Mouse (Mus musculus) midbrain, embryonic 15.5 days (tissue): ENCODE results near the gene 3110009E18Rik. TPM values are rescaled to one million over a fixed set of nuclear protein-coding genes. Genes with fewer than 3 reads are reported as not detected.

Experiments
- ATAC-seq: fragments of 200-750 bp; cut with Nextera tagmentation; replicated peaks from 2 replicates; pipeline ENCODE4 v1.8.0; 2017; ENCODE audit warnings: moderate TSS enrichment
- H3K27ac ChIP-seq: fragments of 300-500 bp; sonication (generic); 2 replicates; pipeline ENCODE4 v1.5.1; 2015; ENCODE audit warnings: mild to moderate bottlenecking, inconsistent platforms
- H3K27me3 ChIP-seq: fragments of 300-500 bp; sonication (generic); replicated peaks from 2 replicates; pipeline ENCODE4 v1.6.1; 2015; ENCODE audit warnings: inconsistent platforms
- H3K36me3 ChIP-seq: fragments of 300-500 bp; sonication (generic); replicated peaks from 2 replicates; pipeline ENCODE4 v1.6.1; 2015; ENCODE audit warnings: inconsistent platforms
- H3K4me1 ChIP-seq: fragments of 300-500 bp; sonication (generic); 2 replicates; pipeline ENCODE4 v1.6.1; 2015; ENCODE audit warnings: inconsistent platforms
- H3K4me2 ChIP-seq: fragments of 300-500 bp; sonication (generic); 2 replicates; pipeline ENCODE4 v1.6.1; 2015; ENCODE audit warnings: inconsistent platforms, mild to moderate bottlenecking, moderate library complexity
- H3K4me3 ChIP-seq: fragments of 300-500 bp; sonication (generic); 2 replicates; pipeline ENCODE4 v1.5.1; 2015; ENCODE audit warnings: mild to moderate bottlenecking, inconsistent platforms
- H3K9ac ChIP-seq: fragments of 300-500 bp; sonication (generic); 2 replicates; pipeline ENCODE4 v1.6.1; 2015; ENCODE audit warnings: mild to moderate bottlenecking, inconsistent platforms
- H3K9me3 ChIP-seq: fragments of 300-500 bp; sonication (generic); 2 replicates; pipeline ENCODE4 v1.6.1; 2016; ENCODE audit warnings: inconsistent platforms
- WGBS: fragments of 180-500 bp; shearing (Covaris S2); methylation state at CpG from one replicate; pipeline ENCODE4 v1.1.7; 2015; ENCODE audit warnings: mixed read lengths; 5-methylcytosine and 5-hydroxymethylcytosine counted together
- polyA plus RNA-seq: library from polyadenylated mRNA; unstranded; fragments of >200 nt; fragmentation: Nextera tagmentation; extraction: Ambion mirVana; gene quantifications from 2 replicates; pipeline ENCODE4 v1.2.1, GENCODE M21; 2015

3110009E18Rik gene
- polyA plus RNA-seq, 1 experiment from 2014 or later = 16.0 TPM

GRCm38 (mm10) chr1:120168016-120168415, 47.0 kb downstream of the 3110009E18Rik start:
- Histone ChIP-seq H3K9me3 (no peaks in the 10 kb centered on the region), H3K9ac (no peak overlapping the region), H3K27ac (no peak overlapping the region), H3K4me3 (no peak overlapping the region), H3K27me3 (no peaks in the 10 kb centered on the region), H3K36me3 (no peaks in the 10 kb centered on the region), H3K4me2 (no peak overlapping the region), H3K4me1 (no peaks in the 10 kb centered on the region)
- ATAC-seq = no peak
- WGBS = 63% methylated on average over 4 of the region's 4 CpGs

GRCm38 (mm10) chr1:120168674-120169073, 47.7 kb downstream of the 3110009E18Rik start:
- no peak overlapping the region for H3K4me3 ChIP-seq
- H3K4me2 ChIP-seq = no peak overlapping the region
- H3K4me1 ChIP-seq = no peaks in the 10 kb centered on the region
- H3K36me3 ChIP-seq = no peaks in the 10 kb centered on the region
- 87% methylated on average over 7 of the region's 7 CpGs for WGBS
- H3K9ac ChIP-seq = no peak overlapping the region
- no peaks in the 10 kb centered on the region for H3K9me3 ChIP-seq
- no peaks in the 10 kb centered on the region for H3K27me3 ChIP-seq
- ATAC-seq = no peak
- H3K27ac ChIP-seq = no peak overlapping the region

GRCm38 (mm10) chr1:120170307-120170706, 49.3 kb downstream of the 3110009E18Rik start:
- H3K9ac ChIP-seq = no peak overlapping the region
- no peak overlapping the region for H3K4me2 ChIP-seq
- no peak for ATAC-seq
- no peaks in the 10 kb centered on the region for H3K9me3 ChIP-seq
- H3K27ac ChIP-seq = no peak overlapping the region
- 87% methylated on average over 7 of the region's 7 CpGs for WGBS
- no peaks in the 10 kb centered on the region for H3K36me3 ChIP-seq
- H3K27me3 ChIP-seq = no peaks in the 10 kb centered on the region
- H3K4me1 ChIP-seq = no peaks in the 10 kb centered on the region
- H3K4me3 ChIP-seq = no peak overlapping the region

GRCm38 (mm10) chr1:120171819-120172521, 51.0 kb downstream of the 3110009E18Rik start:
- 57% methylated on average over 5 of the region's 5 CpGs for WGBS
- Histone ChIP-seq H3K4me2 (no peak overlapping the region), H3K27ac (no peak overlapping the region), H3K4me3 (no peak overlapping the region), H3K27me3 (no peaks in the 10 kb centered on the region), H3K9me3 (no peaks in the 10 kb centered on the region), H3K36me3 (no peaks in the 10 kb centered on the region), H3K9ac (no peak overlapping the region), H3K4me1 (peaks cover 11% of the 10 kb centered on the region)
- ATAC-seq = peak; percentile 79

- Histone ChIP-seq H3K4me2 (no peak overlapping the region), H3K27ac (no peak overlapping the region), H3K36me3 (no peaks in the 10 kb centered on the region), H3K4me3 (no peak overlapping the region), H3K27me3 (no peaks in the 10 kb centered on the region), H3K9me3 (no peaks in the 10 kb centered on the region), H3K9ac (no peak overlapping the region), H3K4me1 (peaks cover 14% of the 10 kb centered on the region)
- WGBS = 81% methylated on average over 4 of the region's 4 CpGs
- no peak for ATAC-seq
These were observed 54.0 kb downstream of the 3110009E18Rik start for GRCm38 (mm10) chr1:120174991-120175390.

- peak; percentile 53 for ATAC-seq
- no peaks in the 10 kb centered on the region for H3K36me3 ChIP-seq
- H3K27ac ChIP-seq = no peak overlapping the region
- H3K4me1 ChIP-seq = peaks cover 14% of the 10 kb centered on the region
- H3K9me3 ChIP-seq = no peaks in the 10 kb centered on the region
- WGBS = 26% methylated on average over 14 of the region's 14 CpGs
- H3K9ac ChIP-seq = no peak overlapping the region
- H3K4me2 ChIP-seq = no peak overlapping the region
- H3K4me3 ChIP-seq = no peak overlapping the region
- no peaks in the 10 kb centered on the region for H3K27me3 ChIP-seq
These were observed 55.3 kb downstream of the 3110009E18Rik start for GRCm38 (mm10) chr1:120176313-120176712.

GRCm38 (mm10) chr1:120177141-120177540, 56.2 kb downstream of the 3110009E18Rik start:
- Histone ChIP-seq H3K9me3 (no peaks in the 10 kb centered on the region), H3K27ac (no peak overlapping the region), H3K27me3 (no peaks in the 10 kb centered on the region), H3K4me2 (no peak overlapping the region), H3K9ac (no peak overlapping the region), H3K4me3 (no peak overlapping the region), H3K36me3 (no peaks in the 10 kb centered on the region), H3K4me1 (peaks cover 14% of the 10 kb centered on the region)
- 86% methylated on average over 8 of the region's 8 CpGs for WGBS
- ATAC-seq = no peak

GRCm38 (mm10) chr1:120186204-120186603, 65.2 kb downstream of the 3110009E18Rik start:
- 29% methylated on average over 6 of the region's 6 CpGs for whole genome bisulfite sequencing
- H3K36me3 ChIP-seq = no peaks in the 10 kb centered on the region
- no peak overlapping the region for H3K4me2 ChIP-seq
- H3K4me3 ChIP-seq = no peak overlapping the region
- ATAC-seq = peak; percentile 49; the same call in 1 of the 2 replicates
- no peaks in the 10 kb centered on the region for H3K27me3 ChIP-seq
- peak overlapping the region; percentile 34 for H3K27ac ChIP-seq
- H3K9ac ChIP-seq = no peak overlapping the region
- peaks cover 12% of the 10 kb centered on the region for H3K4me1 ChIP-seq
- H3K9me3 ChIP-seq = 0 out of 2 replicates have a peak, but pooled peaks cover 2% of the 10 kb centered on the region

- Histone ChIP-seq H3K4me3 (no peak overlapping the region), H3K9me3 (0 out of 2 replicates have a peak, but pooled peaks cover 2% of the 10 kb centered on the region), H3K9ac (no peak overlapping the region), H3K4me1 (peaks cover 12% of the 10 kb centered on the region), H3K27me3 (no peaks in the 10 kb centered on the region), H3K4me2 (no peak overlapping the region), H3K36me3 (no peaks in the 10 kb centered on the region), H3K27ac (peak overlapping the region; percentile 34; the same call in 1 of the 2 replicates)
- WGBS = 13% methylated on average over 9 of the region's 9 CpGs
- ATAC-seq = peak; percentile 68; the same call in 1 of the 2 replicates
These were observed 65.7 kb downstream of the 3110009E18Rik start for GRCm38 (mm10) chr1:120186655-120187054.

- peak; percentile 88 for ATAC-seq
- no peaks in the 10 kb centered on the region for H3K36me3 ChIP-seq
- WGBS = 20% methylated on average over 7 of the region's 7 CpGs
- 0 out of 2 replicates have a peak, but pooled peaks cover 2% of the 10 kb centered on the region for H3K9me3 ChIP-seq
- H3K27me3 ChIP-seq = no peaks in the 10 kb centered on the region
- no peak overlapping the region for H3K4me3 ChIP-seq
- H3K4me1 ChIP-seq = peaks cover 12% of the 10 kb centered on the region
- no peak overlapping the region for H3K4me2 ChIP-seq
- no peak overlapping the region for H3K27ac ChIP-seq
- no peak overlapping the region for H3K9ac ChIP-seq
These were observed 66.1 kb downstream of the 3110009E18Rik start for GRCm38 (mm10) chr1:120187059-120187458.

- Histone ChIP-seq H3K4me2 (no peak overlapping the region), H3K4me1 (peaks cover 12% of the 10 kb centered on the region), H3K27me3 (no peaks in the 10 kb centered on the region; the same call in 1 of the 2 replicates), H3K9me3 (0 out of 2 replicates have a peak, but pooled peaks cover 2% of the 10 kb centered on the region), H3K36me3 (no peaks in the 10 kb centered on the region), H3K4me3 (no peak overlapping the region), H3K27ac (no peak overlapping the region), H3K9ac (no peak overlapping the region)
- ATAC-seq = no peak
- WGBS = 77% methylated on average over 6 of the region's 6 CpGs
These were observed 68.2 kb downstream of the 3110009E18Rik start for GRCm38 (mm10) chr1:120189206-120189605.

- H3K4me1 ChIP-seq = peaks cover 12% of the 10 kb centered on the region
- H3K4me2 ChIP-seq = no peak overlapping the region
- H3K4me3 ChIP-seq = no peak overlapping the region
- H3K27me3 ChIP-seq = no peaks in the 10 kb centered on the region; the same call in 1 of the 2 replicates
- H3K9ac ChIP-seq = no peak overlapping the region
- no peak for ATAC-seq
- no peak overlapping the region for H3K27ac ChIP-seq
- H3K9me3 ChIP-seq = 0 out of 2 replicates have a peak, but pooled peaks cover 2% of the 10 kb centered on the region
- no peaks in the 10 kb centered on the region for H3K36me3 ChIP-seq
- WGBS = 94% methylated on average over 2 of the region's 2 CpGs
These were observed 69.3 kb downstream of the 3110009E18Rik start for GRCm38 (mm10) chr1:120190300-120190699.

- 0 out of 2 replicates have a peak, but pooled peaks cover 2% of the 10 kb centered on the region for H3K9me3 ChIP-seq
- 89% methylated on average over 6 of the region's 6 CpGs for WGBS
- ATAC-seq = no peak
These were observed 70.0 kb downstream of the 3110009E18Rik start for GRCm38 (mm10) chr1:120190946-120191345.

More at GRCm38 (mm10) chr1:120190946-120191345, 70.0 kb downstream of the 3110009E18Rik start:
- Histone ChIP-seq H3K9ac (no peak overlapping the region), H3K4me2 (no peak overlapping the region), H3K4me3 (no peak overlapping the region), H3K27me3 (no peaks in the 10 kb centered on the region; the same call in 1 of the 2 replicates), H3K27ac (no peak overlapping the region), H3K4me1 (peaks cover 11% of the 10 kb centered on the region), H3K36me3 (no peaks in the 10 kb centered on the region)
